Mouse (Mus musculus) neural tube, embryonic 14.5 days (tissue): ENCODE data around the gene Inpp5b. TPM values are rescaled to one million over a fixed set of nuclear protein-coding genes. Genes with fewer than 3 reads are reported as not detected.

ENCODE experiments used
- ATAC-seq: fragments of 200-750 bp; cut with Nextera tagmentation; 2 replicates; pipeline ENCODE4 v1.8.0; 2017; ENCODE audit warnings: low read depth, mild to moderate bottlenecking, moderate TSS enrichment, moderate library complexity
- H3K27ac ChIP-seq: fragments of 300-500 bp; sonication (generic); 2 replicates; pipeline ENCODE4 v1.5.1; 2014; ENCODE audit warnings: low read depth, mild to moderate bottlenecking, control low read depth, low read length, moderate library complexity, mixed read lengths
- H3K27me3 ChIP-seq: fragments of 300-500 bp; sonication (generic); 2 replicates; pipeline ENCODE4 v1.6.1; 2014; ENCODE audit warnings: low read length; ENCODE audit not compliant: control insufficient read depth, insufficient read depth
- H3K36me3 ChIP-seq: fragments of 300-500 bp; sonication (generic); 2 replicates; pipeline ENCODE4 v1.6.1; 2014; ENCODE audit warnings: low read length, mixed read lengths; ENCODE audit not compliant: control insufficient read depth, insufficient read depth
- H3K4me1 ChIP-seq: fragments of 300-500 bp; sonication (generic); 2 replicates; pipeline ENCODE4 v1.6.1; 2014; ENCODE audit warnings: low read length; ENCODE audit not compliant: control insufficient read depth, insufficient read depth
- H3K4me2 ChIP-seq: fragments of 300-500 bp; sonication (generic); 2 replicates; pipeline ENCODE4 v1.6.1; 2014; ENCODE audit warnings: mild to moderate bottlenecking, low read depth, low read length, control low read depth
- H3K4me3 ChIP-seq: fragments of 300-500 bp; sonication (generic); 2 replicates; pipeline ENCODE4 v1.5.1; 2014; ENCODE audit warnings: low read depth, low read length, control low read depth, mixed read lengths
- H3K9ac ChIP-seq: fragments of 300-500 bp; sonication (generic); replicated peaks from 2 replicates; pipeline ENCODE4 v1.6.1; 2014; ENCODE audit warnings: low read depth, mild to moderate bottlenecking, control low read depth, low read length, mixed read lengths
- H3K9me3 ChIP-seq: fragments of 300-500 bp; sonication (generic); 2 replicates; pipeline ENCODE4 v1.6.1; 2016; ENCODE audit warnings: low read length; ENCODE audit not compliant: control insufficient read depth
- WGBS: fragments of 180-500 bp; shearing (Covaris S2); extraction: QIAGEN DNeasy Blood & Tissue Kit; methylation state at CpG from one replicate; pipeline ENCODE4 v1.1.7; 2014; 5-methylcytosine and 5-hydroxymethylcytosine counted together
- polyA plus RNA-seq: library from polyadenylated mRNA; unstranded; fragments of >200 nt; fragmentation: Nextera tagmentation; extraction: Ambion mirVana; gene quantifications from 2 replicates; pipeline ENCODE4 v1.2.1, GENCODE M21; 2014

The Inpp5b gene
- polyA plus RNA-seq, 1 experiment from 2014 or later = 22.5 TPM

DNA sequence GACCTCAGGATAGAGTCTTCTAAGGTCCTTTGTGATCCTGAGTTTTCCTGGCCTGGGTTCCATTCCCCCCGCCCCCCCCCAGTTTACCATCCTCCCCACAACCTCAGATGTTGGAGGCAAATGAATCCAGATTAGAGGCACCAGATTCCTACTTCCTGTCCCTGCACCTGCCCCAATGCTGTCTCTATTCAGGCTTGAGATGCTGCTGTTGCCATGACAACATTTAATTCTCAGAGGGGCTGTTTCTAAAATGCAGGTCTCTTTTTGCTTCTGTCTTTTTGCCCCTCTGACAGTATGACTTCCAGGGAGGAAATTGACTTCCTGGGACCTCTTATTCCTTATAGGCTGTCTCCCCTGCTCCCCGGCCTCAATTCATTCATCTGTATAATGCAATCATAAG, 4.7 kb upstream of the Inpp5b start:
- 57% methylated on average over 2 of the region's 2 CpGs for WGBS
- H3K27ac ChIP-seq = peak overlapping the region; percentile 36; the same call in 1 of the 2 replicates

DNA sequence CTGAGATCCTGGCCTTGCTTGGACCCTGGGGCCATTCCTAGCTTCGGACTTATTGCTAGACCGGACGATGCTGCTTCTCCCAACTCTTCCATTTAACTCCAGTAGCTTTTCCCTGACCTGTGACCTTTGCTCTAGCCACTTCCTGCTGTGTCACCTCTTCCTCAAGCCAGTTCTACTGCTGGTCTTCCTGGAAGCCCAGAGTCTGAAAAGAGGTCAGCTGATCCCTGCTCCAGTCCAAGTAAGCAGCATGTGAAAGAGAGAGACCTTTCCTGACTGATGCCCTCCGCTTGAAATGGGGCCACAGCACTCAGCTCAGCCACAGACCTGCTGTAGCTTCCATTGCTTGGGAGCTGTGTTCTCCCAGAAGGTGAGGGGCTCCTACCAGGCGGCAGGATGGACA, 4.2 kb upstream of the Inpp5b start:
- WGBS = 81% methylated on average over 5 of the region's 5 CpGs
- Histone ChIP-seq H3K4me1 (peaks cover 13% of the 10 kb centered on the region; the same call in 1 of the 2 replicates), H3K36me3 (no peaks in the 10 kb centered on the region), H3K9ac (no peak overlapping the region), H3K9me3 (no peaks in the 10 kb centered on the region), H3K27ac (0 out of 2 replicates have a peak overlapping the region, but pooled peaks have one; percentile 36), H3K27me3 (no peaks in the 10 kb centered on the region), H3K4me3 (no peak overlapping the region), H3K4me2 (no peak overlapping the region)
- ATAC-seq = no peak

More for the DNA sequence above, 4.7 kb upstream of the Inpp5b start:
- Histone ChIP-seq H3K4me1 (peaks cover 8% of the 10 kb centered on the region; the same call in 1 of the 2 replicates), H3K4me2 (no peak overlapping the region), H3K27me3 (no peaks in the 10 kb centered on the region), H3K9ac (no peak overlapping the region), H3K4me3 (no peak overlapping the region), H3K9me3 (no peaks in the 10 kb centered on the region), H3K36me3 (0 out of 2 replicates have a peak, but pooled peaks cover 2% of the 10 kb centered on the region)
- ATAC-seq = no peak

DNA sequence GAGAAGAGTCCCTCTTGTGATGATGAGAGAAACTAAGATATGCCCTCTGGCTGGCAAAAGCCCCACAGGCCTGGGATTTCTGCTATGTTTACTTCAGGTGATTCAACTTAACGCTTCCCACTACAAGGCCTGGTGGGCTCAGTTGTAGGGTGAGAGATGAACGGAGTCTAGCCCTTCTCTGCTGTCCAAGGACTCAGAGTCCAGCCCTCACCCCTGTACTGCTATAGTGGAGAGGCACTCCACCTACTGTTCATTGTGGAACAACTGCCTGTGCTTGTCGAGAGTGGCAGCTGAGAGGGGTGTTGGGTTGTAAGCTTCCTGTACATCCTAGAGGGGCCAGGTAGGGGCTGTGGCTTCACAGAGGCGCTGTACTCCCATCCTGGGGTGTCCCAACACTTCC, 3.6 kb upstream of the Inpp5b start:
- Histone ChIP-seq H3K36me3 (no peaks in the 10 kb centered on the region), H3K27ac (no peak overlapping the region), H3K9me3 (no peaks in the 10 kb centered on the region), H3K4me2 (no peak overlapping the region), H3K27me3 (no peaks in the 10 kb centered on the region), H3K4me3 (no peak overlapping the region), H3K4me1 (peaks cover 15% of the 10 kb centered on the region; the same call in 1 of the 2 replicates), H3K9ac (no peak overlapping the region)
- 62% methylated on average over 4 of the region's 4 CpGs for WGBS
- ATAC-seq = no peak

GRCm38 (mm10) chr4:124738783-124739182, 2.9 kb upstream of the Inpp5b start:
- Histone ChIP-seq H3K9ac (no peak overlapping the region), H3K27me3 (no peaks in the 10 kb centered on the region), H3K4me3 (no peak overlapping the region), H3K27ac (no peak overlapping the region), H3K9me3 (no peaks in the 10 kb centered on the region), H3K4me1 (peaks cover 15% of the 10 kb centered on the region; the same call in 1 of the 2 replicates), H3K36me3 (no peaks in the 10 kb centered on the region), H3K4me2 (no peak overlapping the region)
- WGBS = 64% methylated on average over 1 of the region's 1 CpGs
- ATAC-seq = no peak

GRCm38 (mm10) chr4:124742839-124743238, 1.2 kb downstream of the Inpp5b start:
- H3K27ac ChIP-seq = no peak overlapping the region
- H3K4me1 ChIP-seq = peaks cover 9% of the 10 kb centered on the region; the same call in 1 of the 2 replicates
- H3K4me3 ChIP-seq = no peak overlapping the region
- H3K36me3 ChIP-seq = peaks cover 12% of the 10 kb centered on the region
- no peak overlapping the region for H3K9ac ChIP-seq
- no peaks in the 10 kb centered on the region for H3K27me3 ChIP-seq
- no peaks in the 10 kb centered on the region for H3K9me3 ChIP-seq
- WGBS = 92% methylated on average over 11 of the region's 11 CpGs
- no peak for ATAC-seq
- H3K4me2 ChIP-seq = peak overlapping the region; percentile 72; the same call in 1 of the 2 replicates

GRCm38 (mm10) chr4:124746577-124746976, 4.9 kb downstream of the Inpp5b start:
- Histone ChIP-seq H3K9ac (no peak overlapping the region), H3K4me2 (no peak overlapping the region), H3K27ac (no peak overlapping the region), H3K4me3 (no peak overlapping the region), H3K9me3 (no peaks in the 10 kb centered on the region), H3K4me1 (peaks cover 9% of the 10 kb centered on the region; the same call in 1 of the 2 replicates), H3K36me3 (peaks cover 18% of the 10 kb centered on the region), H3K27me3 (no peaks in the 10 kb centered on the region)
- ATAC-seq = no peak
- WGBS = 80% methylated on average over 7 of the region's 7 CpGs

- H3K9me3 ChIP-seq = no peaks in the 10 kb centered on the region
- ATAC-seq = no peak
Measured at GRCm38 (mm10) chr4:124747851-124748250, 6.2 kb downstream of the Inpp5b start.

GRCm38 (mm10) chr4:124751300-124752250, 9.9 kb downstream of the Inpp5b start:
- under 1% methylated on average over 75 of the region's 75 CpGs for WGBS
- ATAC-seq = peak; percentile 100
- no peak overlapping the region for H3K27ac ChIP-seq
- H3K4me3 ChIP-seq = peak overlapping the region; percentile 65
- no peaks in the 10 kb centered on the region for H3K27me3 ChIP-seq
- peaks cover 8% of the 10 kb centered on the region; the same call in 1 of the 2 replicates for H3K4me1 ChIP-seq
- H3K36me3 ChIP-seq = peaks cover 6% of the 10 kb centered on the region; the same call in 1 of the 2 replicates
- H3K9me3 ChIP-seq = no peaks in the 10 kb centered on the region
- peak overlapping the region; percentile 65 for H3K9ac ChIP-seq
- H3K4me2 ChIP-seq = peak overlapping the region; percentile 84

More at GRCm38 (mm10) chr4:124747851-124748250, 6.2 kb downstream of the Inpp5b start:
- Histone ChIP-seq H3K4me1 (peaks cover 8% of the 10 kb centered on the region; the same call in 1 of the 2 replicates), H3K9ac (no peak overlapping the region), H3K27ac (no peak overlapping the region), H3K4me3 (no peak overlapping the region), H3K27me3 (no peaks in the 10 kb centered on the region), H3K36me3 (peaks cover 18% of the 10 kb centered on the region), H3K4me2 (no peak overlapping the region)
- 51% methylated on average over 4 of the region's 4 CpGs for WGBS
